Mouse (Mus musculus) forelimb bud, embryonic 11.5 days (tissue): ENCODE measurements at regions not wholly inside any gene's neighbourhood (a gene's known extent, or its start where the extent isn't known, plus 50 kb on each side); places are given as distances from the start of the nearest gene placed in this dataset.

Source experiments
- DNase-seq: peaks from one replicate; pipeline ENCODE4 v3.0.0-alpha.2; 2012; ENCODE audit warnings: low read depth, low spot score

GRCm38 (mm10) chr17:51272025-51272424, 92.9 kb upstream of the Tbc1d5 start:
- no peak for DNase-seq

- no peak for DNase-seq
These were observed 83.8 kb upstream of the Tbc1d5 start for GRCm38 (mm10) chr17:51262946-51263345.

GRCm38 (mm10) chr17:51262404-51262803, 83.3 kb upstream of the Tbc1d5 start:
- no peak for DNase-seq

GRCm38 (mm10) chr17:51258316-51258715, 79.2 kb upstream of the Tbc1d5 start:
- no peak for DNase-seq

- DNase-seq, result no peak
These were observed 69.4 kb upstream of the Tbc1d5 start for GRCm38 (mm10) chr17:51248543-51248942.

- DNase-seq, result no peak
These were observed 66.9 kb upstream of the Tbc1d5 start for GRCm38 (mm10) chr17:51246038-51246437.

- no peak for DNase-seq
These were observed 61.3 kb upstream of the Tbc1d5 start for GRCm38 (mm10) chr17:51240360-51240993.

- no peak for DNase-seq
These were observed 60.3 kb upstream of the Tbc1d5 start for GRCm38 (mm10) chr17:51239465-51239864.
